ENCODE assay signal across 12 mouse cellular contexts in the genomic region with DNA sequence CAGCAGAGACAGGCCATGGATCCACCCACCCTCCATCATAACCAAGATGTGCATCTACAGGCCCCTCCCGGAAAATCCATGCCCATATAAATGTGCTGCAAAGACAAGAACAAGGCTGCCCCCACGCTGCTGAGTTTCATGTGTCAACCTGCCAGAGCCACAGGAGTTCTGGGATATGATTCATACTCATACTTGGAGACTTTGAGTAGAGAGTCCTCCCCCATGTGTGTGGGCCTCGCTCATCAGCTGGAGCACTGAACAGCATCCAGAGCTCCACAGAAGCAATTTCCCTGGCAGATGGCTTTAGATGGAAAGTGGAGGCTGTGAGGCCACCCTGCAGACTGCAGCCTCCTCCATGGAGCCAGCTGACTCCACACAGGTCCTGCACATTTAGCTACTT. TPM values are rescaled to one million over a fixed set of nuclear protein-coding genes. Genes with fewer than 3 reads are reported as not detected.
DNase-seq lines count a peak whose midpoint lies in the region; ATAC-seq and TF ChIP-seq lines count a peak whose summit lies in the region.
"Had no signal": no experiment of that assay in that cellular context is flagged by ENCODE, and none has a peak within 500 bp of the region (broad histone marks: within the 10 kb centered on the region; RNA-seq: fewer than 3 reads in every experiment).

No protein-coding gene starts in this region.

- ATAC-seq in heart, embryonic 16.5 days (replicated peaks; ENCODE audit: extremely low read depth, insufficient read depth, low FRiP score), result no peak
- ATAC-seq in liver, postnatal 0 days, result no peak
- no peak for ATAC-seq in megakaryocyte-erythroid progenitor cell, adult 5-6 weeks (replicated peaks; ENCODE audit: low FRiP score, low TSS enrichment, poor library complexity, severe bottlenecking)
- no peak for ATAC-seq in hindbrain, embryonic 12.5 days (ENCODE audit: low FRiP score)
- ATAC-seq: forebrain, embryonic 16.5 days had no signal

- WGBS in heart, embryonic 16.5 days, result 66% methylated on average over 3 of the region's 3 CpGs
- 72% methylated on average over 3 of the region's 3 CpGs for WGBS in liver, postnatal 0 days (ENCODE audit: insufficient replicate concordance)
- WGBS in hindbrain, embryonic 12.5 days, result 87% methylated on average over 3 of the region's 3 CpGs

- no peak for TF ChIP-seq EP300 in liver, postnatal 0 days (IDR thresholded peaks at IDR 0.05; ENCODE audit: low read depth)

- peaks cover 7% of the 10 kb centered on the region for H3K9me3 ChIP-seq in heart, embryonic 16.5 days (replicated peaks; ENCODE audit: control insufficient read depth, low read length)
- H3K9me3 ChIP-seq in liver, postnatal 0 days (ENCODE audit: low read length), result no peaks in the 10 kb centered on the region
- peaks cover 9% of the 10 kb centered on the region; the same call in 1 of the 2 replicates for H3K9me3 ChIP-seq in hindbrain, embryonic 12.5 days (replicated peaks)

- no peak overlapping the region for H3K4me3 ChIP-seq in heart, embryonic 16.5 days (ENCODE audit: low read length)
- no peak overlapping the region for H3K4me3 ChIP-seq in liver, postnatal 0 days (ENCODE audit: low read depth, low read length)
- no peak overlapping the region for H3K4me3 ChIP-seq in hindbrain, embryonic 12.5 days

- H3K27ac ChIP-seq in heart, embryonic 16.5 days (ENCODE audit: low read length), result peak overlapping the region; percentile 16; the same call in 1 of the 2 replicates
- H3K27ac ChIP-seq in liver, postnatal 0 days (ENCODE audit: low read depth), result no peak overlapping the region
- no peak overlapping the region for H3K27ac ChIP-seq in hindbrain, embryonic 12.5 days

- intact Hi-C loops in left cerebral cortex, postnatal 36 days (cut with DNase I), result loop anchor here (2.0 kb wide), 2 partner anchors 170 to 258 kb away; partner anchors contain the start of gene Ccnd1

- H3K4me2 ChIP-seq in heart, embryonic 16.5 days (ENCODE audit: low read depth, low read length), result no peak overlapping the region
- no peak overlapping the region for H3K4me2 ChIP-seq in liver, postnatal 0 days (ENCODE audit: low read depth, low read length)
- no peak overlapping the region for H3K4me2 ChIP-seq in hindbrain, embryonic 12.5 days (replicated peaks)

- H3K27me3 ChIP-seq in heart, embryonic 16.5 days (ENCODE audit: control insufficient read depth, insufficient read depth, low read length), result no peaks in the 10 kb centered on the region
- H3K27me3 ChIP-seq in liver, postnatal 0 days (ENCODE audit: insufficient read depth, low read length), result no peaks in the 10 kb centered on the region
- no peaks in the 10 kb centered on the region for H3K27me3 ChIP-seq in hindbrain, embryonic 12.5 days

- peak; percentile 29 to 40 for DNase-seq in cerebellum, adult 18-20 months
- DNase-seq in cerebellum, postnatal 4 days (ENCODE audit: low spot score in 2 of 2), result no peak
- DNase-seq in cerebellum, postnatal 10 days, result peak; percentile 50 to 72
- peak; percentile 85 to 88 for DNase-seq in left cerebral cortex, postnatal 36 days (ENCODE audit: low spot score in 2 of 2)
- DNase-seq in liver, postnatal 0 days, result no peak
- DNase-seq: adrenal gland, adult 8-10 months; kidney, postnatal 10 days; spleen, adult 18-20 months had no signal

- H3K9ac ChIP-seq in heart, embryonic 16.5 days (ENCODE audit: low read length), result no peak overlapping the region
- no peak overlapping the region for H3K9ac ChIP-seq in liver, postnatal 0 days (replicated peaks)
- H3K9ac ChIP-seq in hindbrain, embryonic 12.5 days, result no peak overlapping the region

- no peaks in the 10 kb centered on the region for H3K36me3 ChIP-seq in heart, embryonic 16.5 days (ENCODE audit: control insufficient read depth, insufficient read depth)
- H3K36me3 ChIP-seq in liver, postnatal 0 days (replicated peaks; ENCODE audit: insufficient read depth, low read length), result no peaks in the 10 kb centered on the region
- no peaks in the 10 kb centered on the region for H3K36me3 ChIP-seq in hindbrain, embryonic 12.5 days

- peaks cover 50% of the 10 kb centered on the region for H3K4me1 ChIP-seq in heart, embryonic 16.5 days (ENCODE audit: control insufficient read depth, insufficient read depth, low read length)
- no peaks in the 10 kb centered on the region for H3K4me1 ChIP-seq in liver, postnatal 0 days (ENCODE audit: insufficient read depth)
- peaks cover 31% of the 10 kb centered on the region for H3K4me1 ChIP-seq in hindbrain, embryonic 12.5 days

- TF ChIP-seq CTCF in liver, postnatal 0 days (IDR thresholded peaks at IDR 0.05; ENCODE audit: low read depth), result no peak

RNA-seq across cellular contexts. Expression of gene 1810010D01Rik, which starts 10.9 kb away (rescaled TPM):
- polyA plus RNA-seq in heart, embryonic 16.5 days (2015; fragmentation: Nextera tagmentation; extraction: Ambion mirVana), result 0.34 TPM in 1 of 2 replicates, not detected in the other
- total RNA-seq in left cerebral cortex, postnatal 36 days (2021), result under 1 TPM in 1 of 2 experiments, not detected in 1; 0.63 TPM
- not detected in 2 replicates for polyA plus RNA-seq in liver, postnatal 0 days (2015; fragmentation: Nextera tagmentation; extraction: Ambion mirVana)
- total RNA-seq in megakaryocyte-erythroid progenitor cell, adult 5-6 weeks (2014; fragmentation: Nextera tagmentation), result 0.45 TPM in 1 of 2 replicates, not detected in the other
- total RNA-seq in megakaryocyte-erythroid progenitor cell, adult 5-6 weeks (2017), result not detected in 2 replicates
- polyA plus RNA-seq in hindbrain, embryonic 12.5 days (2016; fragmentation: Nextera tagmentation; extraction: Ambion mirVana), result 0.35 TPM in 1 of 2 replicates, not detected in the other
- polyA plus RNA-seq: forebrain, embryonic 16.5 days had no signal

Comparison
In these comparisons a context has a peak if more than half of its experiments do, and no peak if none do; other contexts are left out.
1. DNase-seq: peak in cerebellum, adult 18-20 months (2 of 2), cerebellum, postnatal 10 days (2 of 2) and left cerebral cortex, postnatal 36 days (2 of 2); none in cerebellum, postnatal 4 days (0 of 2) and liver, postnatal 0 days (single experiment).